Mouse (Mus musculus) liver, embryonic 14.5 days (tissue): Measurements from ENCODE around the gene Reln.

Source experiments
- CTCF ChIP-seq: IDR thresholded peaks from 2 replicates; pipeline ENCODE4 v1.5.1; 2016; ENCODE audit warnings: antibody characterized with exemption, low read depth, control low read depth
- EP300 ChIP-seq: IDR thresholded peaks from 2 replicates; pipeline ENCODE4 v1.6.1; 2016; ENCODE audit warnings: antibody characterized with exemption, low read depth

DNA sequence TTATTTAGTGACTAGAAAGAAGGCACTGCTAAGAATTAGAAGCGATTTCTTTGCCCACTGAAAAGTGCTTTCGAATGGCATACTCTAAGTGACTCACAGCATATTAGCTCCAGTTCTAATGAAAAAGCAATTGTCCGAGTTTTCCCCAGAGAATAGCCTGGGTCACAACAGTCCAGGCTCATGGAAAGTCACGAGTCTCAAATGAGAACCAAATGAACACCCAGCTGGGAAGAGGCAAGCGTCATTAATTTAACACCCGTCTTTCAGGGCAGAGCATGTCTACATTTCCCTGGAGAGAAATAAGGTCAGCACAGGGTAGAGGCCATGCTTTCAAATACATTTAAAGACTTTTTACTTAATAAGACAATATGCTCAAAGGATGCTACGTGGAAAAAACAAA is 312.8 kb downstream of the Reln start:
- TF ChIP-seq EP300 (no peak), CTCF (no peak)
